Mouse (Mus musculus) spleen, adult 2 months (tissue): ENCODE data around the gene Fbxl18. TPM values are rescaled to one million over a fixed set of nuclear protein-coding genes. Genes with fewer than 3 reads are reported as not detected.
A peak's percentile ranks its signal among the peaks of the same experiment; 100 is the strongest.

Source experiments
- DNase-seq, 2 experiments: peaks; one replicate each; pipeline versions ENCODE4 v3.0.0 to v3.0.0-alpha.2; 2012 to 2021; ENCODE audit warnings: low spot score in 2 of 2, low read depth in 1 of 2
- H3K27ac ChIP-seq: fragments of 200-500 bp; 2 replicates; pipeline ENCODE4 v1.5.1; 2012; ENCODE audit warnings: low read length, inconsistent platforms; ENCODE audit not compliant: insufficient read depth
- H3K27me3 ChIP-seq: fragments of 200-500 bp; 2 replicates; pipeline ENCODE4 v1.6.1; 2012; ENCODE audit warnings: mild to moderate bottlenecking, moderate library complexity, low read length, inconsistent platforms; ENCODE audit not compliant: control insufficient read depth, insufficient read depth
- H3K36me3 ChIP-seq: fragments of 200-500 bp; 2 replicates; pipeline ENCODE4 v1.6.1; 2012; ENCODE audit warnings: mild to moderate bottlenecking, low read length, inconsistent platforms; ENCODE audit not compliant: control insufficient read depth, insufficient read depth
- H3K4me1 ChIP-seq: fragments of 200-500 bp; 2 replicates; pipeline ENCODE4 v1.6.1; 2011; ENCODE audit warnings: inconsistent platforms; ENCODE audit not compliant: control insufficient read depth, insufficient read depth, insufficient read length
- H3K4me3 ChIP-seq: fragments of 200-500 bp; 2 replicates; pipeline ENCODE4 v1.5.1; 2011; ENCODE audit warnings: mild to moderate bottlenecking, inconsistent platforms; ENCODE audit not compliant: insufficient read depth, insufficient read length; ENCODE audit errors: extremely low read depth
- CTCF ChIP-seq: fragments of 200-500 bp; IDR thresholded peaks from 2 replicates; pipeline ENCODE4 v1.5.1; 2011; ENCODE audit warnings: mild to moderate bottlenecking, inconsistent platforms; ENCODE audit not compliant: insufficient read depth, insufficient read length, insufficient replicate concordance; ENCODE audit errors: extremely low read depth
- POLR2A ChIP-seq: fragments of 200-500 bp; IDR thresholded peaks from 2 replicates; pipeline ENCODE4 v1.6.1; 2011; ENCODE audit warnings: low read depth, low read length, inconsistent platforms
- WGBS: fragments of 180-500 bp; shearing (Covaris S2); methylation state at CpG from one replicate; pipeline ENCODE4 v1.1.7; 2018; 5-methylcytosine and 5-hydroxymethylcytosine counted together
- polyA plus RNA-seq: library from polyadenylated mRNA; depleted of rRNA; stranded (reverse); fragments of >200 nt; gene quantifications from 2 replicates; pipeline ENCODE4 v1.2.3, GENCODE M21; 2012; rRNA removed

Gene Fbxl18
- 15.8 and 22.1 TPM in 2 replicates for polyA plus RNA-seq

DNA sequence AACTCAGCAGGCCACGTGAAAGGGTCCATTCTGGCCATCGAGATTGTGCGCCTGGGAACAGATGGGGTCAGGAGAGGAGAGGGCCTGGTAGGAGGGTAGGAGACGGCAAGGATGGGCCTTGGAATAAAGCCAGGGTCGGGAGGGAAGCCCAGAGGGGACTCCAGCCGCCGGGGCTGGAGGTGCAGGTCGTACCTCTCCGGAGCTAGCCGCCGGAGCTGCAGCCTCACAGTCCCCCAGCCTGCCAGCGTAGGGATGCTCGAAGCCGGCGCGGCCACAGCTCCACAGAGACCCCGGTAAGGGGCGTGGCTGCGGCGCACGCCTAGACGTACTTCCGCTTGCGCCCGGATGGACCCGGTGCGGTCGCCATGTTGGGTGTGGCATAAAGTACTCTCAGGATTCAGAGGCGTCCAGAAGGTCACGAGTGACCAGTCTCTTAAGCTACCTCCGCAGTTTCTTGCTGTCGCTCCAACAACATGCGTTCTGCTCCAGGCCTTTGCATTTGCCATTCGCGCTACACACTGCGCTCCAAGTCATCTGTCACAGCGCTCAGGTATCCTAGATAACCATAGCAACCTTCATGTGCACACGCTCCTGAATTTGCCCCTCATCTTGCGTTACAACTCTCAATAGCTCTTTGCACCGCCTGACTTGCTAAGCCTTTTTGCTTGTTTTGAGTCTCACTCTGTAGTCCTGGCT is at the start of gene Fbxl18:
TSS of gene Fbxl18 (minus strand) at position 504 of the 696 bp plus-strand sequence.
- WGBS: under 1% methylated on average over 40 of the region's 40 CpGs
- H3K4me1 ChIP-seq: peaks cover 4% of the 10 kb centered on the region; the same call in 1 of the 2 replicates

DNA sequence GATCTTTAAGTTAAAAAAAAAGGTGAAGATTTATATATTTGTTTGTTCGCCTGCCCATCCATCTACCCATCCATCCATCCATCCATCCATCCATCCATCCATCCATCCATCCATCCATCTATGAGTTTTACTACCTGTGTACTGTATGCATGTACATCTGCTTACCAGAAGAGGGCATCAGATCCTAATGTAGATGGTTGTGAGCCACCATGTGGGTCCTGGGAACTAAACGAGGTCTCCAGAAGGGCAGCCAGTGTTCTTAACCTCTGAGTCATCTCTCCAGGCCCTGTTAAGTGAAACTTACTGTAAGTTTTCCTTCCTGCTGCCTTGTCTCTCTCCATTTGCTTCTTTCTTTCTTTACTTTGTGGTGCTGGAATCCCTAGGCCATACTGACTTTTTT is 45.2 kb upstream of the Fbxl18 start:
- DNase-seq: no peak
- no peaks in the 10 kb centered on the region for H3K36me3 ChIP-seq
- H3K4me1 ChIP-seq: peaks cover 4% of the 10 kb centered on the region; the same call in 1 of the 2 replicates
- no peaks in the 10 kb centered on the region for H3K27me3 ChIP-seq
- no peak overlapping the region for H3K4me3 ChIP-seq
- 59% methylated on average over 2 of the region's 2 CpGs for WGBS
- H3K27ac ChIP-seq: no peak overlapping the region
- TF ChIP-seq CTCF: no peak
- no peak for TF ChIP-seq POLR2A

More for the DNA sequence above, at the start of gene Fbxl18:
- no peaks in the 10 kb centered on the region for H3K36me3 ChIP-seq
- H3K4me3 ChIP-seq: peak within 1 kb of the TSS; percentile 88
- DNase-seq: peak in 1 of 2 experiments; percentile 85
- H3K27me3 ChIP-seq: no peaks in the 10 kb centered on the region
- H3K27ac ChIP-seq: peak within 1 kb of the TSS; percentile 16; the same call in 1 of the 2 replicates
- TF ChIP-seq POLR2A (no peak), CTCF (no peak)

DNA sequence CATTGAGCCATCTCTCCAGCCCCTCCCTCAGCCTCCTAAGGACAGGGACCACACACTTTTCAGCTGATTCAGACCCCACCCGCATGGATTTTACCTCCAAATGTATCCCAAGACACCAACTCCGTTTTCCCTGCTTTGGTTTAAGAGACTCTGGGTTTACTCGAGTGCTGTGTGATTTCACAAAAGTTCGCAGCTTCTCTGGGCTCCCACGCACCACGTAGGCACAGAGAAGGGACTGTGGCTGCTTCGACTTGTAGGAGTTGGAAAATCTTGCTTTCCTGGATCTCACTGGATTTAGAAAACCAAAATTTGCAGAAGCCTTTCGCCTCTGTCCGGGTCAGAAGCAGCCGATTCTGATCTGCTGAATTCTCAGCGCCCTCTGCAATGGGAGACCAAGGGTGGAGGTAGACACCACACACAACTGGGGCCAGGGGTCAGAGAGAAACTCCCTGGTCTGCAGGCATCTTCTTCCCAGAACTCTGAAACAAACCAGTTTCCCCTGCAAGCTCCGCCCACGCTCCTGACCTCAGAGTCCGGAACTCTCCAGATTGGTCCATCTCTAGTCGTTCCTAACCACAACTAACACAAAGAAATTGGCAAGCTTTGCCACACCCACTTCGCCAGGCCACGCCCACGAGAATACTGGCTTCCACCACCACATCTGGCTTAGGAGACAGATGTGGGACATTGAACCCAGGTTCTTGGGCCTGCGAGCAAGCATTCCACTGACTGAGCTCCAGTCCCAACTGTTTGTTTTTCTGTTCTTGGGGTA is 42.9 kb upstream of the Fbxl18 start:
- no peaks in the 10 kb centered on the region for H3K36me3 ChIP-seq
- no peak overlapping the region for H3K4me3 ChIP-seq
- H3K4me1 ChIP-seq: peaks cover 4% of the 10 kb centered on the region; the same call in 1 of the 2 replicates
- TF ChIP-seq POLR2A (no peak), CTCF (no peak)
- no peak for DNase-seq
- H3K27me3 ChIP-seq: no peaks in the 10 kb centered on the region
- H3K27ac ChIP-seq: no peak overlapping the region
- WGBS: 39% methylated on average over 19 of the region's 19 CpGs

DNA sequence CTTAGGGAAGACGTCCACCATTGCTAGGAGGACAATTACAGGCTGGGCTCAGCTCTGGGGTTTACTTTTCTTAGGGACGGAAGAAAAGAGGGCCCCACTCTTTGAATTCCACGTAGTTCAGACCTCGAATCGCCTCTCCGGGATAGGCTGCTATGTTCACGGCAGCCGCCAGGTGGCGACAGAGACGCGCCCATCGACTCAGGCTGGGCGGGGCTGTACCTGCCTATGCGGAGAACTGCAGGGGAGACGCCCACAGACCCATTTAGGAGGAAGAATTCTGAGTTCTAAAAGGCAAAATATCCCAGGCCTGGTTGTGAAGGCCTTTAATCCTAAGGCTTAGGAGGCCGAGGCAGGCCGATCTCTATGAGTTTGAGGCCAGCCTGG is 41.1 kb upstream of the Fbxl18 start:
- WGBS: 7% methylated on average over 17 of the region's 17 CpGs
- TF ChIP-seq CTCF (peak; percentile 96), POLR2A (no peak)
- Histone ChIP-seq H3K27ac (no peak overlapping the region), H3K4me3 (no peak overlapping the region), H3K4me1 (peaks cover 4% of the 10 kb centered on the region; the same call in 1 of the 2 replicates), H3K27me3 (no peaks in the 10 kb centered on the region), H3K36me3 (no peaks in the 10 kb centered on the region)
- DNase-seq: peak; percentile 31 to 76

DNA sequence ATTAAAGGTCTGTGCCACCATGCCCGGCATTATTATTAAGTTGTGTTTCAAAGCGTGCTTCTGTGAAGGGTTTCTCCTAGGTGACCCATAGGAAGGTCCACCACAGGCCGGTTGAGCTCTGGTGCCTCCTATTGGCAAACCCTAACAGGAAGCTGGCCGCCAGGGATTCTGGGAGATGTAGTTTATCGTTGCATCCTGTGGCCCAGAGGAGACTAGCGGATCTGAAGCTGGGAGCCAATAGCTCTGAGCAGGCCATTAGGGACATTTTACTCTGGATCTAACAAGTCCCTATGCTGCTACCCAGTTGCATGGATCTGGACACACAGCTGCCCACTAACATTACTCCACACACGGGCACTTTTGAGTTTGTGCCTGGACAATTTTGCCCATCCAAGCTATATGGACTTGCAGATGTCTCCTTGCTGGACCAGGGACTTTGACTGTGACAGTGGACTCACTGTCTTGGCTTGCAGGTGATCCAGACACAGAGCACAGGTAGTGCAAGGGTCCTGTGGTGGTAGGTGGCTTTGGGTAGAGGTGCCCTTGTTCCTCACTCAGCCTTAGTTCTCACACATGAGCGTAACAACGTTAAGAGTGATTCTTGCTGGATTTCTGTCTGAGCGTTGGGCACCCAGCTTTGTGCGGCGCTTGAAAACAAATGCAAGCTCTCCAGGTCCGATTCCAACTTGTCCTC is 40.6 kb upstream of the Fbxl18 start:
- 44% methylated on average over 13 of the region's 13 CpGs for WGBS
- no peak overlapping the region for H3K27ac ChIP-seq
- peak in 1 of 2 experiments; percentile 58 for DNase-seq

DNA sequence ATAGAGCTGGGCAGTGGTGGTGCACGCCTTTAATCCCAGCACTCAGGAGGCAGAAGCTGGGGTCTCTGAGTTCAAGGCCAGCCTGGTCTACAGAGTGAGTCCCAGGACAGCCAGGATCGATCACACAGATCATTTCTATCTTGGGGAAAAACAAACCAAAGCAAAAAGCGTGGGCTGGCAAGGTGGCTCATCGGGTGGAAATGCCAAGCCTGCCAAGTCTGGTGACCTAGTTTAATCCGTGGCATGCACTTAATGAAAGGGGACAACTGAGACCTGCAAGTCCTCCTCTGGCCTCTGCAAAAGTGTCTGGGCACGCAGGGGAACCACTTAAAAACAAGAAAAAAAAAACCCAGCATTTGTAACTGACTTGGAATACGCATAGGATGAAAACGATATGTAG is 37.5 kb upstream of the Fbxl18 start:
- H3K27ac ChIP-seq: no peak overlapping the region; the same call in 1 of the 2 replicates
- DNase-seq: no peak
- TF ChIP-seq CTCF: no peak
- no peak for TF ChIP-seq POLR2A
- no peaks in the 10 kb centered on the region for H3K27me3 ChIP-seq
- no peak overlapping the region for H3K4me3 ChIP-seq
- WGBS: 68% methylated on average over 8 of the region's 8 CpGs
- peaks cover 14% of the 10 kb centered on the region; the same call in 1 of the 2 replicates for H3K4me1 ChIP-seq
- H3K36me3 ChIP-seq: no peaks in the 10 kb centered on the region

More for the DNA sequence above, 40.6 kb upstream of the Fbxl18 start:
- TF ChIP-seq CTCF: no peak
- TF ChIP-seq POLR2A: no peak
- no peaks in the 10 kb centered on the region for H3K27me3 ChIP-seq
- peaks cover 8% of the 10 kb centered on the region; the same call in 1 of the 2 replicates for H3K4me1 ChIP-seq
- H3K4me3 ChIP-seq: no peak overlapping the region
- H3K36me3 ChIP-seq: no peaks in the 10 kb centered on the region
